Mouse (Mus musculus) layer of hippocampus, postnatal 36 days (tissue): ENCODE results near the gene Gata2. TPM values are rescaled to one million over a fixed set of nuclear protein-coding genes. Genes with fewer than 3 reads are reported as not detected.
"Not testable (repeated sequence)": the region's sequence is repeated elsewhere in the genome, so short reads cannot be mapped to it uniquely, and the experiment has no call there.

Experiments used
- DNase-seq, 2 experiments: peaks; one replicate each; pipeline ENCODE4 v3.0.0; 2022
- total RNA-seq, 2 experiments: library from RNA; stranded (reverse); gene quantifications; 2 replicates each; pipeline ENCODE4 v1.2.3; 2021

The Gata2 gene
- total RNA-seq, result 1 to 10 TPM; 3.7 to 7.8 TPM

- no peak for DNase-seq
Observed at GRCm38 (mm10) chr6:88193433-88194052, at the start of gene Gata2. Gene Gata2, plus strand, starts transcription at chr6:88193891.

GRCm38 (mm10) chr6:88145793-88146192, 47.9 kb upstream of the Gata2 start:
- DNase-seq, result no peak

- no peak for DNase-seq
Observed at GRCm38 (mm10) chr6:88146576-88146975, 47.1 kb upstream of the Gata2 start.

DNA sequence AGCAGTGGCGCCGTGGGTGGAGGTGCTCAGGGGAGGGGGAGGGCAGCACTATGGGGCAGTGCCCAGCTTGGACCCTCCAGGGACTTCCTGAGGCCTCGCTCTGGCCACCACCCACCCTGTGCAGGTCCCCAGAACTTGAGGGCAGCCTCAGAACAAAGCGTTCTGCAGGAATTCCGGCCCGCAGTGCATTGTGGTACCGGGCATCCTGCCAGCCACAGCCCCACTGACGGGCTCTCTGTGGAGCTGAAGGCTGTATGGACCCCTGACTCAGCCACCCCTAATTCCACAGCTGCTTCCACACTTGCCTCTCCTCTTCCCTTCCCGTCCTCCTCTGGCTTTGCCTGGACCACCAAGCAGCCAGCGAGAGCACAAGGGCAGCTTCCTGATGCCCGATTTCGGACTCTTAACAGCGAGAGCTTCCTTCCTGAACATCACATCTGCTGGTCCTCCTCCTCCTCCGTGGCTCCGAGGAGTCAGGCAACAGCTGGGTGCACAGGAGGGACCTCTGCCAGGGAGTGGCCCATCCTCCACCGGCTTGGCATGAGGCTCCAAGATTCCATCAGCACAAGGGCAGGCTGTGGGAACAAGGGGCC, 46.2 kb upstream of the Gata2 start:
- DNase-seq, result no peak

GRCm38 (mm10) chr6:88151335-88151734, 42.4 kb upstream of the Gata2 start:
- no peak for DNase-seq

GRCm38 (mm10) chr6:88152127-88152705, 41.5 kb upstream of the Gata2 start:
- no peak for DNase-seq

- no peak for DNase-seq
Observed at GRCm38 (mm10) chr6:88152979-88153378, 40.7 kb upstream of the Gata2 start.

GRCm38 (mm10) chr6:88155614-88156013, 38.1 kb upstream of the Gata2 start:
- DNase-seq, result not testable (repeated sequence)

DNA sequence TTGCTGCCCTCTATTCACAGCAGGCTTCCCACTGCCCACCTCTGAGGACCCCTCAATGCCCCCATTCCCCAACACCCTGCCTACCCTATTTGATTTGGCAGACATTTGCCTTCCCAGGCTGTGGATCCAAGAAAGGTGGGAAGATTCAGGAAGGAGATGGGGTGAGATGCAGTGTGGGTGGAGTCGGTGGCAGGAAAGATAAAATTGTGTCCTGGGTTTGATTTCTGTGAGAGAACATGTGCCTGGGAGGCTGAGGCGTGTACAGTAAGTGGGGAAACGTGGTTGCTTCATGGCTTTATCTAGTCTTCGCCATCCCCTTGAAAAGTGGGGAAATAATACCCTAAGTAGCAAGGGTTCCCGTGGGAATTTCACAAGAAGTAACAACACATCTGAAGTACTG, 34.9 kb upstream of the Gata2 start:
- DNase-seq, result no peak

DNA sequence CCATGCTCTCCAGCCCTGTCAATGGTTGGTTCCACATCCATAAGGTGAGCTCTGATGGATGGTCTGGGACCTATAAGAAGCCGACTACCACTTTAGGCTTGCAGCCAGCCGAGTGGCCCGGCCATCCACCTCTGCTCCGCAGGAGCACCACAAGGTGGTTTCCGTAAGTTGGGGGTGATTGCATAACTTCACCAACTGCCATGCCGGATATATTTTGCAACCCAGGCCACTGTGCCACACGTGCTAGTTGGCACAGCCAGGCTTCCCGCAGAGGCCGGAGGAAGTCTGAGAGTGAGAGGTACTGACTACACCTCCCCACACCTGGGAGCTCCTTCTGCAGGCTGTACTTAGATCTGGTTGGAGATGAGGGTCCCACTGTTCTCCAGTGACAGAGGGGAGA, 27.6 kb upstream of the Gata2 start:
- no peak for DNase-seq

DNA sequence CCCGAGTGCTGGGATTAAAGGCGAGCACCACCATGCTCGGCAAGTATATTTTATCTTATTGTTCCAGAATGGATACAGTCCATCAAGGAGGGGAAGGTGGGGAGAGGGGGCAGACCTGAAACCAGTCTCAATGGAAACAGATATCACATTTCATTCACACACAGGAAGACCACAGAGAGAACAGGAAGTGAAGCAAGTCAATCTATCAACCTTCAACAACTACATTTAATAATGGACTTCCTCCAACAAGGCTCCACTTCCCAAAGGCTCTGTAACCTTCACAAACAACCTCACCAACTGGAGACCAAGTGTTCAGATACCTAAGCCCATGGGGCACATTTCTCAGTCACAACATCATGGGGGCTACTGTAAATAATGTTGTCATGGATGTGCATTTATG, 19.5 kb upstream of the Gata2 start:
- no peak for DNase-seq

- DNase-seq, result no peak
Observed at GRCm38 (mm10) chr6:88174676-88175075, 19.0 kb upstream of the Gata2 start.

- DNase-seq, result no peak
Observed at GRCm38 (mm10) chr6:88184671-88185070, 9.0 kb upstream of the Gata2 start.

GRCm38 (mm10) chr6:88188148-88188547, 5.5 kb upstream of the Gata2 start:
- no peak for DNase-seq

DNA sequence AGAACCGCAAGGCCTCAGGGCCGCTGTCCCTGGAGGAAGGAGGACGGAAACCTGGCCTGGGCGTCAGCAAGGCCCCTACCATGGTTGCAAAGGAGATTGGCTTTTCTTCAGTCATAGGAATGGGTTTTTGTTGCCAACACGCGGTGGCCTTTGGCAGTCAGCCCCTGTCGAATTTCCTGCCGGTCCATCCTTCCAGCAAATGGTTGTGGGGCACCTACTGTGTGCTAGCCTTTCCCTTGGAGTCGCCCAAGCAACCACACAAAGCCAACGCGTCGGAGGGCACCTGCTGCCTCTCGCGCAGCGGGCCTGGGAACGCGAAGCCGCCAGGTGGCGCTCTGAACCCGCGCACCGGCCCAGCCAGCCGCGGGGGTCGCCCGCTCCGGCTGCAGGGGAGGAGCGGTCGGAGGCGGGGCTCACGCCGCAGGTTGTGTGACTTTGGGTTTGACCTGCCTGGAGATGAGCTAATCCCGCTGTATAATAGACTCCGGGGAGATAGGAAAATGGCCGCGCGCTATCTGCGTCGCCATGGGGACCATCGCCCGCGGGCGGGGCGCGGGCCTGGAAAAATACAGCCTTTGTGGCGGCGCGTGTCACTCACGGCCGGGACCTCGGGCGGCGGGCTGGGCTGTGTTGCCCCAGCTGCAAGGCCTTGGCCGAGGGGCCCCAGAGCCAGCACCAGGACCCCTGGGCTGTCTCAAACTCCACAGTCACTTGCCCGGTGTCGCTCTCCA, 4.2 kb upstream of the Gata2 start:
- peak; percentile 78 to 79 for DNase-seq

DNA sequence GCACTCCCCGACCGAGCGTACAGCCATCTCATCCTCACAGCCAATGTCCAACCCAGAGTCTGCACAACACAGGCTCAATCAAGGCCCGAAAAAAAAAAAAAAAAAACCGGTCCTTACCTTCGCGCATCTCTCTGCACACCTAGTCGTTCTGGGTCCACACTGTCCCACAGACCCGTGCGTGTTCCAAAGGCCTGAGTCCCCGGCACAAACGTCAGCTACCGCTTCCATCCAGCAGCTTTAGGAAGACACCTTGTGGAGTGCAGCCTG, 3.7 kb upstream of the Gata2 start:
- DNase-seq, result no peak

GRCm38 (mm10) chr6:88190310-88191023, 3.2 kb upstream of the Gata2 start:
- no peak for DNase-seq

- no peak for DNase-seq
Observed at GRCm38 (mm10) chr6:88191024-88191365, 2.7 kb upstream of the Gata2 start.

GRCm38 (mm10) chr6:88191411-88192070, 2.1 kb upstream of the Gata2 start:
- DNase-seq, result no peak

DNA sequence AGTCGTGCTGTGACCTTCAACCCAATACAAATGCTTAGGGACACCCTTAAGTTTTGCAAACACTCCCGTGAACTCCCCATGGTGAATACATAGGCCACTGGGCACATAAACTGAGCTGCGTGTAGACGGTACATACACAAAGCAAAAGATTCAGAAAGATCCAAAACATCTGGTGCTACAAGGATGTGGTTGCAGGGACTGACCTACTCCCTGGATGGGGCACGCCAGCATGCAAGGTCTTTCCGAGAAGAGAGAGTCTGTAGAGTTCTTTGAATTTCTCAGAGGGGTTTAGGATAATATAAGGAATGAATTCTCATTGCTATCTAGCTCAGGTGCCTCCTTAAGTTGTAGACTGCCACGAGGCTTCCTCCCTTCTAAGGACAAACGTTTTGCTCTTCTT, 935 bp upstream of the Gata2 start:
- DNase-seq, result no peak

GRCm38 (mm10) chr6:88194053-88194977, 624 bp downstream of the Gata2 start:
- DNase-seq, result no peak

GRCm38 (mm10) chr6:88194978-88195325, 1.3 kb downstream of the Gata2 start:
- DNase-seq, result no peak
